Mouse (Mus musculus) liver, adult 2 months (tissue): Measurements from ENCODE around the gene Ppp1ca. TPM values are rescaled to one million over a fixed set of nuclear protein-coding genes. Genes with fewer than 3 reads are reported as not detected.

Experiments used
- DNase-seq: peaks from one replicate; pipeline ENCODE4 v3.0.0-alpha.2; 2011; ENCODE audit warnings: low read depth, low spot score; ENCODE audit errors: extremely low read depth
- H3K27ac ChIP-seq: fragments of 200-500 bp; replicated peaks from 2 replicates; pipeline ENCODE4 v1.5.1; 2012; ENCODE audit warnings: low read depth, mild to moderate bottlenecking, control low read depth, inconsistent platforms, low read length; ENCODE audit not compliant: insufficient read depth
- H3K27me3 ChIP-seq: fragments of 200-500 bp; 2 replicates; pipeline ENCODE4 v1.6.1; 2012; ENCODE audit warnings: mild to moderate bottlenecking, moderate library complexity, low read length, inconsistent platforms; ENCODE audit not compliant: control insufficient read depth, insufficient read depth
- H3K36me3 ChIP-seq: fragments of 200-500 bp; 2 replicates; pipeline ENCODE4 v1.6.1; 2012; ENCODE audit warnings: low read length, inconsistent platforms; ENCODE audit not compliant: control insufficient read depth, insufficient read depth
- H3K4me1 ChIP-seq: fragments of 200-500 bp; 2 replicates; pipeline ENCODE4 v1.6.1; 2011; ENCODE audit warnings: low read length; ENCODE audit not compliant: control insufficient read depth, insufficient read depth
- H3K4me3 ChIP-seq: fragments of 200-500 bp; 2 replicates; pipeline ENCODE4 v1.5.1; 2011; ENCODE audit warnings: low read depth, mild to moderate bottlenecking, control low read depth, low read length, moderate library complexity; ENCODE audit not compliant: insufficient read depth
- H3K79me2 ChIP-seq: fragments of 200-500 bp; 2 replicates; pipeline ENCODE4 v1.6.1; 2012; ENCODE audit warnings: inconsistent platforms, mild to moderate bottlenecking, low read length, moderate library complexity; ENCODE audit not compliant: control insufficient read depth, insufficient read depth
- H3K9ac ChIP-seq: fragments of 200-500 bp; 2 replicates; pipeline ENCODE4 v1.6.1; 2012; ENCODE audit warnings: low read depth, mild to moderate bottlenecking, control low read depth, inconsistent platforms, low read length
- CTCF ChIP-seq: fragments of 200-500 bp; IDR thresholded peaks from 2 replicates; pipeline ENCODE4 v1.5.1; 2011; ENCODE audit warnings: low read depth, low read length, control low read depth
- POLR2A ChIP-seq: fragments of 200-500 bp; IDR thresholded peaks from 2 replicates; pipeline ENCODE4 v1.6.1; 2011; ENCODE audit warnings: low read length, control low read depth; ENCODE audit not compliant: insufficient read depth; ENCODE audit errors: extremely low read depth
- WGBS: fragments of 180-500 bp; shearing (Covaris S2); methylation state at CpG from one replicate; pipeline ENCODE4 v1.1.7; 2018; 5-methylcytosine and 5-hydroxymethylcytosine counted together
- polyA plus RNA-seq: library from polyadenylated mRNA; depleted of rRNA; stranded (reverse); fragments of >200 nt; gene quantifications from 2 replicates; pipeline ENCODE4 v1.2.3, GENCODE M21; 2012
- total RNA-seq: library from RNA; depleted of rRNA; stranded (reverse); fragments of >200 nt; gene quantifications from 2 replicates; pipeline ENCODE4 v1.2.3, GENCODE M21; 2014

Gene Ppp1ca
- total and polyA plus RNA-seq, 2 experiments = 170 to 399 TPM

DNA sequence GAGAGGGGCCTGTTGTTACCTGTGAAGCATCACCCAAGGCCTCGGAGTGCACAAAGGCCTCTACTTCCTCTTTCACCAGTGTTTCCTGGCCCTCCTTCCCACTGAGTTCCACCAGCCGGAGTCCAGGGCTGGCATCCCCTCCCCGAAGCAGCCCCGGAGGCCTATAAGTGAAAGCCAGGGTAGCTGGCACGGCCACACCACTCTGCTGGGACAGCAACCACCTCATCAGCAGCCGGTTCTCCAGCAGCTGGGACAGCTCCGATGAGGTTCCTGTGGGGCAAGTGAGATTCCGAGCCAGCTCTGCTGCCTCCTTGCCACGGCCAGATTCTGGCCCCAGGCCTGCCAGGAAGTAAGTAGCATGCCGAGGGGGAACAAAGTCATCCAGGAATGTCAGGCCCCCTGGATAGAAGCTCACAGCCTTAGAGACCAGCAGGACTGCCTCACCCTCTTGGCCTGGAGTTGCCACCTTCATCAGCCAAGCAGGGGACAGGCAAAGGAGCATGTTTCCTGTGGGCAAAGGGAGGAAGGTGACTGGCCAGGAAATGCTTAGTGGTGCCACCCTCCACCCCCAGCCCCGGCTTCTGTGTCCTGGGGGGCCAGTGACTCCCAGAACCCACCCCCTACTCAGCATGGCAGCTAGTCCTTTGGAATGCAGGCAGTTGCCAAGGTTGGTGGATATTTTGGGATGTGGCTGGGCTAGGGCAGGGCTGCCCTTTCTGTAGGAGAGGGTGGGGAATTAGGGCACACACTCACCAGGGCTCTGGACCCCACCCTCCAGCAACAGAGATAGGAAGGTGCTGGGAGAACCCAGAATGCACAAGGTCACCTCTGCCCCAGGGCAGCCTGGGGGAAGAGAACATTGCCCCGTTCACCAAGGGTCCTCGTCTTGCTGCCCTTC lies 20.2 kb upstream of the Ppp1ca start:
- WGBS = 72% methylated on average over 13 of the region's 13 CpGs
- no peak for TF ChIP-seq POLR2A
- no peak for TF ChIP-seq CTCF
- H3K4me3 ChIP-seq = no peak overlapping the region
- H3K27ac ChIP-seq = no peak overlapping the region
- H3K79me2 ChIP-seq = no peaks in the 10 kb centered on the region
- H3K36me3 ChIP-seq = no peaks in the 10 kb centered on the region
- no peak overlapping the region for H3K9ac ChIP-seq
- no peaks in the 10 kb centered on the region for H3K27me3 ChIP-seq
- DNase-seq = no peak
- peaks cover 3% of the 10 kb centered on the region for H3K4me1 ChIP-seq

DNA sequence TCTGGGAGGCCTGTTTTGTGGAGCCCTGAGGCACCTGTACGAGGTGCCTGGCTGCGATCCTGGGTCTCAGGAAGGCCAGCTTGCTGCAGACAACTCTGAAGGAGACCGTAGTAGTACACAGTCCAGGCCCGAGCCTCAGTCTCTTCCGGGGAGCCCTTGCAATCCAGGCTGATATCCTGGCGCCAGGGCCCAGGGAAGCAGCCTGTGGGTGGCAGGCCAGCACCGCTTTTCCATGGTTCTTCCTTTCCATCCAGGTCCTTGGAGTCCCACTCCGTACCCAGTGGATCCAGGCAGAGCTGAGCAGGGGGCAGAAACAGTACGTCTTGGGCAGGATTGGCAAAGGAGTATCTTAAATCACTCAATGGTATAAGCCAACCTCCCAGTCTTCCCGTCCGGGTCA lies 18.9 kb upstream of the Ppp1ca start:
- no peaks in the 10 kb centered on the region for H3K36me3 ChIP-seq
- no peak for DNase-seq
- no peak overlapping the region for H3K27ac ChIP-seq
- TF ChIP-seq CTCF = no peak
- TF ChIP-seq POLR2A = no peak
- 80% methylated on average over 11 of the region's 11 CpGs for WGBS
- H3K9ac ChIP-seq = no peak overlapping the region
- peaks cover 3% of the 10 kb centered on the region for H3K4me1 ChIP-seq
- no peaks in the 10 kb centered on the region for H3K79me2 ChIP-seq
- H3K27me3 ChIP-seq = no peaks in the 10 kb centered on the region
- no peak overlapping the region for H3K4me3 ChIP-seq

GRCm38 (mm10) chr19:4175368-4175947 lies 16.4 kb upstream of the Ppp1ca start, which contains the start of gene Carns1:
Carns1 (minus strand) TSS chr19:4175479.
- no peaks in the 10 kb centered on the region for H3K27me3 ChIP-seq
- no peaks in the 10 kb centered on the region for H3K36me3 ChIP-seq
- no peak within 1 kb of the TSS for H3K4me3 ChIP-seq
- no peak within 1 kb of the TSS for H3K27ac ChIP-seq
- WGBS = 25% methylated on average over 11 of the region's 11 CpGs
- no peaks in the 10 kb centered on the region for H3K79me2 ChIP-seq
- no peak within 1 kb of the TSS for H3K9ac ChIP-seq
- no peak for DNase-seq
- TF ChIP-seq POLR2A (no peak), CTCF (no peak)
- H3K4me1 ChIP-seq = no peaks in the 10 kb centered on the region

- Histone ChIP-seq H3K4me3 (no peak overlapping the region), H3K9ac (no peak overlapping the region), H3K4me1 (no peaks in the 10 kb centered on the region), H3K79me2 (no peaks in the 10 kb centered on the region), H3K27ac (no peak overlapping the region), H3K36me3 (no peaks in the 10 kb centered on the region), H3K27me3 (no peaks in the 10 kb centered on the region)
- DNase-seq = no peak
- TF ChIP-seq CTCF (no peak), POLR2A (no peak)
- 76% methylated on average over 7 of the region's 7 CpGs for WGBS
Measured at GRCm38 (mm10) chr19:4180411-4180810, 11.5 kb upstream of the Ppp1ca start.

DNA sequence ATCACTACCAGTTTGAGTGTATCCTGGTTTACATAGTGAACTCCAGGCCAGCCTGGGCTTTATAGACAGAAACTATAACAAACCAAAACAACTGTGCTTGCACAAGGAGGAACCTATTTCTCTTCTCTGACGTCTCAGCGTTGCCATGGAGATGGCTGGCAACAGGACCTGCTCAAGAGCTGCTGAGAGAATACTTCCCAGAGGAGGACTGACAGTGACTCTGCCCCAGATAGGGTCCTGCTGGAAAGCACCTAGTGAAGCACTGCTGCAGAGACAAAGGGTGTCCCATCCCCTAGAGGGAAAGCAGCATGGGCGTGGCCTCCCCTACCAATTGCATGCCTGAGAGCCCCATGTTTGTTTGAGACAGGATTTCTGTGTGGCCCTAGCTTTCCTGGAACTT lies 10.0 kb upstream of the Ppp1ca start:
- peak; percentile 42 for DNase-seq
- 58% methylated on average over 3 of the region's 3 CpGs for WGBS
- no peak overlapping the region for H3K4me3 ChIP-seq

GRCm38 (mm10) chr19:4183689-4184088 lies 8.2 kb upstream of the Ppp1ca start:
- Histone ChIP-seq H3K4me1 (no peaks in the 10 kb centered on the region), H3K4me3 (no peak overlapping the region), H3K79me2 (no peaks in the 10 kb centered on the region), H3K27ac (no peak overlapping the region), H3K36me3 (no peaks in the 10 kb centered on the region), H3K9ac (no peak overlapping the region), H3K27me3 (no peaks in the 10 kb centered on the region)
- DNase-seq = no peak
- WGBS = 96% methylated on average over 2 of the region's 2 CpGs
- TF ChIP-seq POLR2A (no peak), CTCF (no peak)

More for the DNA sequence above, 10.0 kb upstream of the Ppp1ca start:
- H3K27me3 ChIP-seq = no peaks in the 10 kb centered on the region
- TF ChIP-seq POLR2A = no peak
- TF ChIP-seq CTCF = no peak
- H3K79me2 ChIP-seq = no peaks in the 10 kb centered on the region
- no peak overlapping the region for H3K27ac ChIP-seq
- no peaks in the 10 kb centered on the region for H3K4me1 ChIP-seq
- no peaks in the 10 kb centered on the region for H3K36me3 ChIP-seq
- H3K9ac ChIP-seq = no peak overlapping the region
